ENCODE assay signal across 9 mouse cellular contexts in the genomic region with DNA sequence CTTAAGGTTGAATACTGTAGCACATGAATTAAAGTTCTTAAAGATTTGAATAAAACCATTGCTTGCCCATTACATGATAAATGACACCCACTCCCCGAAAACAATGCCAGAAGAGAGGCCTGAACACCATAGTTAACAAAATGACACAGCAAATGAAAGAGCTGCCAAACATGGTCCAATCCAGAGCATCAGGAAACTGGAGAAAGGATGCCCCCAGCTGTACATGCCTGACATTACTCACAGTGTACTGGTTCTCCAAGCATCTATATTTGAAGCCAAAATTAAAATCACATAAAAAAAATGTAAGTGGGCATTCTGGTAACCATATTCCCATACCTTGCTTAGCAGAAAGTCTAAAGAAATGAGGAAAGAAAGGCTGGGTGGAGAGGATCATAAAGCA. TPM values are rescaled to one million over a fixed set of nuclear protein-coding genes. Genes with fewer than 3 reads are reported as not detected.
DNase-seq lines count a peak whose midpoint lies in the region; ATAC-seq lines count a peak whose summit lies in the region.
"Had no signal": no experiment of that assay in that cellular context is flagged by ENCODE, and none has a peak within 500 bp of the region (broad histone marks: within the 10 kb centered on the region; RNA-seq: fewer than 3 reads in every experiment).

No protein-coding gene starts in this region.

- H3K9me3 ChIP-seq in heart, embryonic 12.5 days (replicated peaks), result no peaks in the 10 kb centered on the region
- H3K9me3 ChIP-seq in kidney, embryonic 16.5 days (ENCODE audit: low read length), result no peaks in the 10 kb centered on the region

- no peak overlapping the region for H3K27ac ChIP-seq in heart, embryonic 12.5 days (ENCODE audit: poor library complexity, severe bottlenecking)
- no peak overlapping the region for H3K27ac ChIP-seq in kidney, embryonic 16.5 days (ENCODE audit: low read length)

- no peaks in the 10 kb centered on the region for H3K4me1 ChIP-seq in heart, embryonic 12.5 days (replicated peaks)
- no peaks in the 10 kb centered on the region for H3K4me1 ChIP-seq in kidney, embryonic 16.5 days (ENCODE audit: insufficient read depth, low read length)

- H3K4me3 ChIP-seq in heart, embryonic 12.5 days, result no peak overlapping the region
- H3K4me3 ChIP-seq in kidney, embryonic 16.5 days (ENCODE audit: low read length), result no peak overlapping the region
- H3K4me3 ChIP-seq: erythroblast, embryonic 14.5 days had no signal

- H3K9ac ChIP-seq in heart, embryonic 12.5 days, result no peak overlapping the region
- H3K9ac ChIP-seq in kidney, embryonic 16.5 days (replicated peaks; ENCODE audit: low read length), result no peak overlapping the region

- DNase-seq in heart, adult 11 months, result peak; percentile 79
- DNase-seq in right cerebral cortex, adult 18-20 months, result peak; percentile 18
- DNase-seq in right cerebral cortex, postnatal 14 days, result no peak
- peak; percentile 38 for DNase-seq in retina, postnatal 1 day
- no peak for DNase-seq in ovary, adult 18-20 months (ENCODE audit: low spot score)
- DNase-seq in cerebellum, adult 9-11 months, result no peak

- H3K27me3 ChIP-seq in heart, embryonic 12.5 days (replicated peaks), result no peaks in the 10 kb centered on the region
- H3K27me3 ChIP-seq in kidney, embryonic 16.5 days (ENCODE audit: insufficient read depth, low read length), result no peaks in the 10 kb centered on the region

- no peaks in the 10 kb centered on the region for H3K36me3 ChIP-seq in heart, embryonic 12.5 days
- H3K36me3 ChIP-seq in kidney, embryonic 16.5 days (ENCODE audit: insufficient read depth, low read length), result no peaks in the 10 kb centered on the region

- H3K4me2 ChIP-seq in heart, embryonic 12.5 days, result no peak overlapping the region
- no peak overlapping the region for H3K4me2 ChIP-seq in kidney, embryonic 16.5 days (replicated peaks; ENCODE audit: low read depth, low read length)

- WGBS in heart, embryonic 12.5 days, result 56% methylated on average over 1 of the region's 1 CpGs
- WGBS in kidney, embryonic 16.5 days, result 56% methylated on average over 1 of the region's 1 CpGs

- no peak for ATAC-seq in heart, embryonic 12.5 days (ENCODE audit: insufficient number of reproducible peaks, low FRiP score)
- peak; percentile 71; the same call in 1 of the 2 replicates for ATAC-seq in kidney, embryonic 16.5 days (ENCODE audit: low FRiP score, low TSS enrichment)

RNA-seq across cellular contexts. Expression of a gene that starts 38.6 kb away (rescaled TPM):
- polyA plus RNA-seq in heart, embryonic 12.5 days (2016; fragmentation: Nextera tagmentation; extraction: Ambion mirVana), result 33.4 and 37.8 TPM in 2 replicates
- 41.8 and 45.9 TPM in 2 replicates for polyA plus RNA-seq in kidney, embryonic 16.5 days (2015; fragmentation: Nextera tagmentation; extraction: Ambion mirVana)

Comparison
In these comparisons a context has a peak if more than half of its experiments do, and no peak if none do; other contexts are left out.
1. DNase-seq: peak in heart, adult 11 months (single experiment), right cerebral cortex, adult 18-20 months (single experiment) and retina, postnatal 1 day (single experiment); none in right cerebral cortex, postnatal 14 days (single experiment), ovary, adult 18-20 months (single experiment) and cerebellum, adult 9-11 months (single experiment).